Mouse (Mus musculus) right cerebral cortex, postnatal 10 days (tissue): ENCODE measurements at regions not wholly inside any gene's neighbourhood (a gene's known extent, or its start where the extent isn't known, plus 50 kb on each side); places are given as distances from the start of the nearest gene placed in this dataset.

ENCODE experiments used
- DNase-seq, 2 experiments: peaks; one replicate each; pipeline ENCODE4 v3.0.0; 2021; ENCODE audit warnings: low spot score in 2 of 2

- no peak for DNase-seq
These were observed 642.5 kb upstream of the Adamts5 start for GRCm38 (mm10) chr16:86544121-86544520.

- DNase-seq, result no peak
These were observed 634.9 kb upstream of the Adamts5 start for GRCm38 (mm10) chr16:86536479-86536878.

DNA sequence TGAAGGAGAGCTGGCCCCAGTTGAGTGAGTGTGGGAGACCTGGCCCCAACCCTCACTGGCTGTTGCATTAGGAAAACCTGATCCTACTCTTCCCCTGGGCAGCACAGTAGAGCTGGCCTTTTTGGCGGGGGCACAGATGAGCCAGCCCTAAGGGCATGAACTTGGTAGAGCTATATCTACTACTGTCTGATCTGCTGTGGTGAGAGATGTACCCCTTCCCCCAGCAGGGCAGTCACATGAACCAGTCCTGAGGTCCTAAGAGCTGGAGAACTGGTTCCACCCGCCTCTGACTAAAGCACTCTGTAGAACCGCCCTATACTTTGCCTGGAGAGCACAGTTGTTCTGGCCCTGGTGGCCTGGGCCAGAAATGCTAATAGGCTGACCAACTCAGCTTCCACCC lies 622.5 kb upstream of the Adamts5 start:
- DNase-seq, result no peak

- DNase-seq, result no peak
These were observed 615.3 kb upstream of the Adamts5 start for GRCm38 (mm10) chr16:86516935-86517334.

GRCm38 (mm10) chr16:86516144-86516543 lies 614.5 kb upstream of the Adamts5 start:
- no peak for DNase-seq

DNA sequence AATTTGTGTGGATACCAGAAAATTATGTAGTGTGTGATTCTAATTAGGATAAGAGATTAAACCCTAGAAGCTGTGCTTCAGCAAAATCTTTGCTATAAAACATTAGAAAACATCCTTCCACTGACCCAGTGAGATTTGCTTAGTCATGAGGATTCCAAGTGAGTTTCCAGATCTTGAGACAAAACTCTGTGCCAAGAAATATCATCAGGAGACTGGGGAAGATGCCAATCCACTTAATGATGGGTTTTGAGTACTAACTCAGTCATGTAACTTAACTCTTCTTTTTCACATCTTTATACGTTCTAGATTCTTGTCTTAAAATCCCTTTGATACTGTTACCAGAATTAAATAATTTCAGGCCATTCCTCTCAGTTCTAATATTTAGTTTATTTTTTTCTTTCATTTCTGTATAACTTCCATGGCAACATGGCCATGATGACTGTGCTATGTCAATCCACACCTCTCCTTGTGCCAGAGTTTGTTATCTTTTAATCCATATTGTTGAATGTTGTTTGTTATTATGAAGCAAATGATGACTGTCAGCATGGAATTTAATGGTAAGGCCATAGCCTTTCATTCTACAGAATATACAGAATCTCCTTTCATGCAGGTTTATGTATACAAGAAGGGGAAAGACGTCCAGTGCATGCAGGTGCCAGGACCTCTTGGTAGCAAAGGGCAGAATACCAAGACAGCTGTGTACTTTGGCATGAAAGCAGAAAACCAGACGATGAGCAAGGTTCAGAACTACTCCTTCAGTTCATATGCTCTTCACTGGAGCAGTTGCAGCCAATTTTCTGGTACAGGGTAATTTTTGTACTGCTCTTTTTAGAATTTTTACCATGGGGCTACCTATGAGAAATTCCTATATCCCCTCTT lies 599.7 kb upstream of the Adamts5 start:
- no peak for DNase-seq

- DNase-seq, result no peak
These were observed 573.5 kb upstream of the Adamts5 start for GRCm38 (mm10) chr16:86475145-86475544.

DNA sequence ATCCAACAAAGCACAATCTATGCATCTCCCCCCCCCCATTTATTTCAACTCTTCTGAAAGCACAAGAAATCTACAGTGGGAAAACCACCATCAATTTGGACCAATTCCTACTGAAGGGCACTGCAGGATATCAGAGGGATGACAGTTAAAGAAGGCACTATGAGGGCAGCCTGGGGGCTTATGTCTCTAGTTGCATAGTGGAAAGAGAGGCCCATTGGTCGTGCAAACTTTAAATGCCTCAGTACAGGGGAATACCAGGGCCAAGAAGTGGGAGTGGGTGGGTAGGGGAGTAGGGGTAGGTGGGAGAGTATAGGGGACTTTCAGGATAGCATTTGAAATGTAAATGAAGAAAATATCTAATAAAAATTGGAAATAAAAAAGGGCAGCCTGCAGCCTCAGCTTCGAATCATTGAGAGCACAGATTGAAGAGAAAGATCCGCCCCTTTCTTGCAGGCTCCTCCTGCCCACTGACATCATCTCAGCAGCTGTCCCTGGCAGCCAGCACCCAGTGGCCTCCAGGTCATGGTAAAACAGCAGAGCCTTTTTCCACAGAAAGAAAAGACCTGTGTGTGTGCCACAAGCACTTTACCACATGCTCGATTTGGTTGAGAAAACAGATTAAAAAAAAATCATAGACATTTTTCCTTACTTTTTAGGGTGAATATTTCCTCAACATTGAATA lies 571.6 kb upstream of the Adamts5 start:
- DNase-seq, result peak; percentile 20 to 24

DNA sequence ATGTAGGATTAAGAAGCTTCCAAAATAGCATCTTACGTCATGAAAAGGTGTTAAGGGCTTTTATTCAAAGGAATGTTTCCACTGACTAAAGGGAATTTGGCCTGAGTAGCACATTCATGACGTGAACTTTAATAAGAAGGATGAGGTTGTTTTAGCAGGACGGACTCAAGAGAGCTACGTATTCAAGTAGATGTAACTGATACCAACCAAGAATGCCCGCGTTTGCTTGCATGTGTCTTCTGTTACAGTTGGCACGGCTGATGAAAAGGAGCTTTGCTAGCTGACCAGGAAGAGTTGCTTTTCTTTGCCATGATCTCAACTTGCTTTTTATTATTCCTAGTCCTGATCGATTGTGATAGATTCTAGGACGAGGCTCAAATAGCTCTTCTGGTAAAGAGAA lies 559.4 kb upstream of the Adamts5 start:
- no peak for DNase-seq

DNA sequence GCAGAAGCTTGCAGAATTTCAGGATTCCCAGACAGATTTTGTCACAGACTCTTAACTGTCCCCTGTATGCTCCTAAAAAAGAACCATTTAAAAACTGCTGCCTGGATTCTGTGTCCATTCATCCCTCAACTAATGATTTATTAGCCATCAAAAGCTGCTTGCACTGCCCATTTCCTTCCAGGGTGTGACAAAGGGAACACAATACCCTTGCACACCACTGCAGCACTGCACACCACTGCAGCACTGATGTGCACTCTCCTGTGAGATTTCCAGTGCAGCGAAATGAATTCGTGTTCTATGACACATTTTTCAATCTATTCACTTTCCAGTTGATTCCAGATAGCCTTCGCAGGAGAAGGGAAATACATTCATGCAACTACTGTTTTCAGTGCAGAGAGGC lies 555.0 kb upstream of the Adamts5 start:
- no peak for DNase-seq

GRCm38 (mm10) chr16:86454810-86455209 lies 553.2 kb upstream of the Adamts5 start:
- no peak for DNase-seq

- no peak for DNase-seq
These were observed 552.4 kb upstream of the Adamts5 start for GRCm38 (mm10) chr16:86454031-86454430.

DNA sequence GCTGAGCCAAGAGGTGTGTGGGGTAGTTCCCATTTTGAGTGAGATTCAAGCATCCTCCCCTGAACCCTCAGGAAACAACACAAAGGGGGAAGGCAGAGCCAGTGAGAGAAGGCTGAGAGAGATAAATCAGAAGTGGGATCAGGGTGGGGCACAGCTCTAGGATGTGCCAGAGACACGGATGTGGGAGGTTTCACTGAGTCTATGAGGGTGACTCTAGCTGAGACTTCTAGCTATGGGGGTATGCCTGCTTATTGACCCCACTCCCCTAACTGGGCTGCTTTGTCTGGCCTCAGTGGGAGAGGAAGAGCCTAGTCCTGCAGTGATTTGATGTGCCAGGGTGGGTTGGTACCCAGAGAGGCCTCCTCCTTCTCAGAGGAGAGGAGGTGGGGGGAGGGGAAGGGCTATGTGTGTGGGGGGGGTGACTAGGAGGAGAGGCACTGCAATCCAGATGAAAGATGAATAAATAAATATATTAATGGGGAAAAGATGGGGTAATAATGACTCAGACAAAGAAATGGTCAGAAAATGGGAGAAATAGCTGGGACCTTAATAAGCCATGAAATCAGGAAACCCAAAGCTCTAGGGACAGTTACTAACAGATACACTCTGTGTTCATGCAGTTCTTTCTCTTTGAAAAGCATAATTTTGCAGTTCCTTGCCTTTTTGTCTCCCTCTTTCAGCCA lies 547.0 kb upstream of the Adamts5 start:
- DNase-seq, result no peak

DNA sequence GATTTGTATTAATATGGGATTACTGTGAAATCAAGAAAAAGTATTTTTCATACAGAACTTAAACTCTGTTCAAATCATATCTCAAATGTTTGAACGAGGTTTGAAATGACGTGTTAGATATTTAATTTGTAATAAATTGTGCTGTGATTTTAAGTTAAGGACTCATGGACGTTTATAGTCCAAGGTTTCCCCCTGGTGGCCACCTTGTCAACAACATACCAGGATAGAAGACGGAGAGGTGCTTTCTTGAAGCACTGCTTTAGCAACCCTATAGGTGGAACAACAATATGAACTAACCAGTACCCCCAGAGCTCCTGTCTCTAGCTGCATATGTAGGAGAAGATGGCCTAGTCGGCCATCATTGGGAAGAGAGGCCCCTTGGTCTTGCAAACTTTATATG lies 517.8 kb upstream of the Adamts5 start:
- DNase-seq, result peak; percentile 72 to 86

GRCm38 (mm10) chr16:86404309-86404708 lies 502.7 kb upstream of the Adamts5 start:
- no peak for DNase-seq

GRCm38 (mm10) chr16:86401381-86401780 lies 499.8 kb upstream of the Adamts5 start:
- DNase-seq, result no peak

DNA sequence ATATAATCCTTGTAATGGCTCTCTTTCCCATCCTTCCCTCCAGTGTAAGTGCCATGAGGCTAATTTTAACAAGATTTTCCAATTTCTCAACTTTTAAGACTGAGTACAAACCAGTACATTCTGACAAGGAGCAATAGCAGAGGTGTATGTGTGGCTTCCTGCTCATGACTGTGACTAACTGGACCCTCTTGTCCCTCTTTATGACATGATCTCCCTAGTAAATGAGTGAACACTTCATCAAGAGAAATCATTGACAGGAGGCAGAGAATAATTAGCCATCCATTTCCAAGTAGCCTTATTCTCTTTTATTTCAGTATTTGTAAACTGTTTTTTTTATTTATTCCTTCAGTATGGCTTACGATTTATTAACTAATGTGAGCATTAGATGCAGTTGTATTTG lies 497.7 kb upstream of the Adamts5 start:
- no peak for DNase-seq

DNA sequence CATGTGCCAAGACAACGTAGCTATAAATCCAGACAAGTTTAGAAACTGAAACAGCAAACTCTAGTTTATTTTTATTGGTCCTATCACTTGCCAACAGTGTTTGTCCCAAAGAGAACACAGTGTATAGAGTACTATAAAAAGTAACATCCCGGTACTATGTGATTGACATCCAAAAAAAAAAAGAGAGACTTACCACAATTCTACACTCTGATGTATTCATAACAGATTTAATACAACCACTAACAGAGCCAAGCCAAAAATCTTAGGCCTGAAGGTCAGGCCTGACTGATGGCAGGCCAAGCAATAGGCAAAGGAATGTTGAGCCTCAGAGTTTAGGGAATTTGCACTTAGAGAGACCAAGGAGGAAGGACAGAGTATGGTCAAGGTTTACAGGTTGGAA lies 495.9 kb upstream of the Adamts5 start:
- no peak for DNase-seq

- DNase-seq, result no peak
These were observed 487.6 kb upstream of the Adamts5 start for GRCm38 (mm10) chr16:86389063-86389723.

DNA sequence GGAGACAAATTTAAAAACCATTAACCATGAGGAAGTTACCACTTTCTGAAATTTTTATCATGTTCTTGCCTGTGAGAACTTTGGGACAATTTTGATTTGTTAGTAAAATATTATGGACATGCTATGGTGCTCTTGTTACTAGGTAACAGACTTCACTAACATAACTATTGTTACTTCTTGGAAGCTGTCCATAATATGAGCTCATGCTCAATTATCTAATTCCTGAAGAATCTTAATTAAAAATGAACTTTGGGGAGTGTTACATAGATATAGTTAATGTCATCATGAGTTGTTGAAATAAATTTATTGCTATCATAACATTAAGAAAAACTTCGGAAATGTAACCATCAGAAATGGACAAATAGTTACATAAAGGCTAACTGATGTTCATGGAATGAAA lies 486.5 kb upstream of the Adamts5 start:
- DNase-seq, result no peak

- DNase-seq, result no peak
These were observed 476.4 kb upstream of the Adamts5 start for GRCm38 (mm10) chr16:86377991-86378390.

GRCm38 (mm10) chr16:86371652-86372051 lies 470.0 kb upstream of the Adamts5 start:
- no peak for DNase-seq
